Mouse (Mus musculus) right cerebral cortex, adult 18-20 months (tissue): ENCODE measurements around the gene Shd.
"Not testable (repeated sequence)": the region's sequence is repeated elsewhere in the genome, so short reads cannot be mapped to it uniquely, and the experiment has no call there.

Source experiments
- DNase-seq: peaks from one replicate; pipeline ENCODE4 v3.0.0; 2022; ENCODE audit warnings: mixed read lengths

Gene Shd

GRCm38 (mm10) chr17:55969966-55970891, at the start of gene Shd:
TSS of gene Shd (plus strand) at chr17:55970467.
- no peak for DNase-seq

DNA sequence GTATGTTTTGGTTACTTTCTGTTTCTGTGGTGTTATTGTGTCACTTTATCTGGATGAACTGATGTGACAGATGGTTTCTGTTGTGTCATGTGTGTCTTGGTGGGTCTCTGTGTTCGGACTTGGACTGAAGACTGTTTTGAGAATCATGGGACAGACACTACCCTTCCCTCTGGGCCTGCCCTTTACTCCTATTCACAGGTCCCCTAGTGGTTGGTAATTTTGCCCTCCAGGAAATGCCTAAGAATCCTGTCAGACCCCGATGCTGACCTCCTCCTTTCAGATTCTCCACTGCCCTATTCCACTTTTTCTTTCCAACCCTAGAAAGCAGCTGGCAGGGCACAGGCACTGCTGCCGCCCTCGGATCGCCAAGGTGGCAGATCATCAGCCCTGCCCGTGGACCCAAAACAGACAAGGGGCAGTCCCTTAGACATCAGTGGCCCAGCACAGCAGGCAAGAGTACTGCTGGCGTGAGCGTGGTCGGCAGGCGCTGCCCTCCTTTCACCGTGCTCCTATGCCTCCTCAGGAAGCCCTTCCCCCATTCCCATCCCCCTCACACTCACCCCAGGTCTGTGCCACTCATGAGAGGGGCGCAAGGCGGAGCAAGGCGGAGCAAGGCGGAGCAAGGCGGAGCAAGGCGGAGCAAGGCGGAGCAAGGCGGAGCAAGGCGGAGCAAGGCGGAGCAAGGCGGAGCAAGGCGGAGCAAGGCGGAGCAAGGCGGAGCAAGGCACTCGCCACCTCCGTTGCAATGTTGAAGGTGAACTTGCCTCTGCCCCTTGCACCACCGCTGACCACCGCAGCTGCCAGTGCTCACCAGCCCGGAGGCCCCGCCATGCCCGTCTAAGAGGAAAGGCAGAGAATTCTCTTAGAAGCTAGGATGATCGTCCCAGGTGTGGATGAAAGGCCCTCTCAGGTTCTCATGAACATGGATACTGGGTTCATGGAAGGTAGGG, 38.4 kb upstream of the Shd start:
- peak; percentile 62 for DNase-seq

GRCm38 (mm10) chr17:55932635-55933034, 37.6 kb upstream of the Shd start:
- no peak for DNase-seq

DNA sequence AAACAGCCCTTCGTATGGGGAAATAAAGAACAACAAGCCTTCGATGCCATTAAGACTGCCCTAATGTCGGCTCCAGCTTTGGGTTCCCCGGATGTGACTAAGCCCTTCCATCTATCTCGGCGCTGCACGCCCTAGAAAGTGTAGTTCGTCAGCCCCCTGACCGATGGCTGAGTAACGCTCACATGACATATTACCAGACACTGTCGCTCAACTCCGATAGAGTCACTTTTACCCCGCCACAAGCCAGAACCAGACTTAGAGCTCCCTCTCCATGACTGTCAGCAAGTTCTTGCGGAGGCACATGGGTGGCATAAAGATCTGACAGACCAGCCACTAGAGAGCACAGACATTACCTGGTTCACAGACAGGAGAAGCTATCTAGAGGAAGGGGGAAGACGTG, 37.1 kb upstream of the Shd start:
- no peak for DNase-seq

- DNase-seq, result not testable (repeated sequence)
Measured at GRCm38 (mm10) chr17:55944387-55944865, 25.8 kb upstream of the Shd start.

DNA sequence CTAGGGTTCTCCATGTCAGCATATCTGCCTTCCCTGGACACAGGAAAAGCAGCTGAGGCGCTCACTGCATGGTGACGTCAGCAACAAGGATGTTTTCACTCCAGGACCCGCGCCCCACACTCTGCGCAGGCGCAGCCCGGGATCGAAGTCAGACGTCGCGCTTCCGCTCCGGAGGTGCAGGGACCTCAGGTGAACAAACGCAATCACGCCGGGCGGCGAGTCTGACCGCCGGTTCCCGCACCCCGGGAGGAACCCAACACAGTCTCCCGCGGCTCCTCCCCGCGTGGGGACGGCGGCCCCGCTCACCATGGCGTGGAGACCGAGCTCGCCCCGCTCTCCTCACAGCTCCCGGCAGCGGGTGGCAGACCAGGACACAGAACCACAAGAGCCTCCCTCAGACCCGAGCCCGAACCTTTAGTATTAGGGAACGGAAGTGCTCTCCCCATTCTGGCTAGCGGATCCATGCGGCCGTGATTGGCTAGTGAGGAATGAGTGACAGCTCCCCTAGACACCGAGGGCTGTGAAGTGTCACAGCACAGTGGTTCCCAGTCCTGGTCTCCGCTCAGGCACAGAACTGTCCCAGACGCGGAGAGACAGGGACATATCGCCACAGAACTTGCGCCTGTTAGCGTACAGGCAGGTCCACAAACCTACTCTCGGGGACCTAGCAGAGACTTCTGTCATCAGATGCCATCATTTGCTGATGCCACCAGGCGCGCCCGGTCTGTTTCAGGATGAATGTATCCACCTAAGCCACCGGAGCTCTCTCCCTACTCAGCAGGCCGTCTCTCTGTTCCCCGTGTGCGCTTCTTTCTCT, 25.2 kb upstream of the Shd start:
- DNase-seq, result peak; percentile 98

DNA sequence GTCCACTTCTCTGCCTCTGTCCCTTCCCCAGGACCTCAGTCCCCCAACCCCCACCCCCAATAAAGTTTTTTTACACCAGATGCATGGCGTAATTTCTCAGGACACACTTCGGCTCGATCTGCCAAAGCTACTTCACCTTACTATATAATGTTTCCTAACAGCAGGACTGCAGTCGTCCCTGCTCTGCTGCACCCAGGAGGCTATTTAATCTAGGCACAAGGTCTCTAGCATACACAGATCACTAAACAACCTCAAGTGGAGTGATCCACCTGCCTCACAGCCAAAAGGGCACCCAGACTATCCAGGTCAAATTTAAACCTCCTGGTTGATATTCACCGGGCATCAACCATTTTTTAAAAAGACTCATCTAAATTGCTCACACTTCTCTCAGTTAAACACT, 24.6 kb upstream of the Shd start:
- no peak for DNase-seq

DNA sequence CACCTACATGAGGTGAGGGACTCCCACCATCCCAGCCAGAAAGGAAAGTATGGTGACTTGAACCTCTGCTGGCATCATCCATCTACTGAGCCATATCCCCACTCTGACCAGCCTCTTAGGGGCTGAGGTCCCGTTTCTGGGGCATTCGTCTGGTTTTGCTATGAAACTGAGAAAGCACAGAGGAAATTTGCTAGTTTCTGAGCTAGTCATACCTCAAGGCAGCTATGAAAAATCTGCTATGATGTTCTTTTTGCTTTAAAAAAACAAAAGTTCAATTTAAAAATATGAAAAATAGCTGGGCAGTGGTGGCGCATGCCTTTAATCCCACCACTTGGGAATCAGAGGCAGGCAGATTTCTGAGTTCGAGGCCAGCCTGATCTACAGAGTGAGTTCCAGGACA, 21.6 kb upstream of the Shd start:
- no peak for DNase-seq

GRCm38 (mm10) chr17:55949400-55949799, 20.9 kb upstream of the Shd start, which contains the start of gene Zfp119b:
TSS of gene Zfp119b (minus strand) at chr17:55949500.
- no peak for DNase-seq

GRCm38 (mm10) chr17:55950601-55951000, 19.7 kb upstream of the Shd start:
- DNase-seq, result no peak

DNA sequence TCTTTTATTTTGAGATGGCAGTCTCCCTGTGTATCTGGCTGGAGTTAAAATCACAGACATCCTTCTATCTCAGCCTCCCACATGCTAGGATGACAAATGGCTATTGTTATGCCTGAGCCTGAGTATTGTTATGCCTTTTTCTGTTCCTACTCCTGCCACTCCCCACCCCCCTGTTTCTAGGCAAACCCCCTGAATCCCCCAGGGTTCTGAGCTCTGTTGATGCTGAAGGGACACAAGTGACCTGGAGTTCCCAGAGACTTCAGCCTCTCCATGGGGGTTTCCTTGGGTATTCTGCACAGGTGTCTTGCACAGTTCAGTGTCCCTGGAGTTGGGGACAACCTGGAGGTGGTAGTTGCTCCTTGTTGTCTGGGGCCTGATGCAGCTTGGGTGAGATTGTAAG, 18.2 kb upstream of the Shd start:
- DNase-seq, result no peak

GRCm38 (mm10) chr17:55952447-55953027, 17.7 kb upstream of the Shd start, which contains the start of gene Ebi3:
TSS of gene Ebi3 (plus strand) at chr17:55952640.
- DNase-seq, result no peak

- DNase-seq, result no peak
Measured at GRCm38 (mm10) chr17:55953751-55954150, 16.5 kb upstream of the Shd start.

- no peak for DNase-seq
Measured at GRCm38 (mm10) chr17:55954229-55954628, 16.0 kb upstream of the Shd start.

GRCm38 (mm10) chr17:55956129-55956528, 14.1 kb upstream of the Shd start:
- DNase-seq, result peak; percentile 87

DNA sequence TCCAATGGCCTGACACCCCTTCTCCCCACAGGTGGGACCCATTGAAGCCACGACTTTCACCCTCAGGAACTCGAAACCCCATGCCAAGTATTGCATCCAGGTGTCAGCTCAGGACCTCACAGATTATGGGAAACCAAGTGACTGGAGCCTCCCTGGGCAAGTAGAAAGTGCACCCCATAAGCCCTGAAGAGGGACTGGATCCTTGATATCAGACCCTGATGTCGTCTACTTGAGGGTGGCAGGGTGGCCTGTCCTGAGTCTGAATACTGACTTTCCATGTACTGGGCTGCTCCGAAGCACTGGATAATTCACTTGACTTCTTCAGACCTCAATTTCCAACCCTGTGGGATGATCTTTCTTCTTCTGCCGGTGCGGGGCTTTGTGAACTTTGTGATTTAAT, 13.7 kb upstream of the Shd start:
- no peak for DNase-seq

- DNase-seq, result peak; percentile 63
Measured at GRCm38 (mm10) chr17:55957168-55957567, 13.1 kb upstream of the Shd start.

DNA sequence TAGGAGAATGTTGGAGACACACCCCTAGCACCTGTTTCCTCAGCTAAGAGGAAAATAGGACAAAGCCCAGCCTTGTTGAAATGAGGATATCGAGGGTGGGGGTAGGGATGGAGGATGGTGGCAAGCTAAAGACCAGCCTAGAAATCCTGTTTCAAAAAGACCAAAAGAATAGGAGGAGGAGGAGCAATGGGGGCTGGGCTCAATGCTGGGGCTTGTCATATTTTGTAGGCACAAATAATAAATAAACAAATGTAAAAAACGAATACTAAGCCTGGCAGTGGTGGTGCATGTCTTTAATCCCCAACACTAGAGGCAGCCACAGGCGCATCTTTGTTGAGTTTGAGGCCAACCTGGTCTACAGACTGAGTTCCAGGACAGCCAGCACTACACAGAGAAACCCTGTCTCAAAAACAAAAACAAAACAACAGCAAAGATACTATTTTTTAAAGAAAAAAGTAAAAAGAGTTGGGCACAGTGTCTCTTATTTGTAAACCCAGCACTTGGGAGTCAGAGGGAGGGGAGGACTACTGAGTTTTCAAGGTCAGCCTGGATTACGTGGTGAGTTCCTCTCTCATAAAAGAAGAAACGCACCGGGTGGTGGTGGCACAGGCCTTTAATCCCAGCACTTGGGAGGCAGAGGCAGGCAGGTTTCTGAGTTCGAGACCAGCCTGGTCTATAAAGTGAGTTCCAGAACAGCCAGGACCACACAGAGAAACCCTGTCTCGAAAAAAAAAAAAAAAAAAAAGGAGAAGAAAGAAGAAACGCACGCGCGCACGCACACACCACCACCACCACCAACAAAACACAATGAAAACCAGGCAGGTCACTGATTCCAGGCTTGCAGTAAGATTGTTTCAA, 12.3 kb upstream of the Shd start:
- no peak for DNase-seq

- DNase-seq, result no peak
Measured at GRCm38 (mm10) chr17:55958584-55958886, 11.7 kb upstream of the Shd start.

DNA sequence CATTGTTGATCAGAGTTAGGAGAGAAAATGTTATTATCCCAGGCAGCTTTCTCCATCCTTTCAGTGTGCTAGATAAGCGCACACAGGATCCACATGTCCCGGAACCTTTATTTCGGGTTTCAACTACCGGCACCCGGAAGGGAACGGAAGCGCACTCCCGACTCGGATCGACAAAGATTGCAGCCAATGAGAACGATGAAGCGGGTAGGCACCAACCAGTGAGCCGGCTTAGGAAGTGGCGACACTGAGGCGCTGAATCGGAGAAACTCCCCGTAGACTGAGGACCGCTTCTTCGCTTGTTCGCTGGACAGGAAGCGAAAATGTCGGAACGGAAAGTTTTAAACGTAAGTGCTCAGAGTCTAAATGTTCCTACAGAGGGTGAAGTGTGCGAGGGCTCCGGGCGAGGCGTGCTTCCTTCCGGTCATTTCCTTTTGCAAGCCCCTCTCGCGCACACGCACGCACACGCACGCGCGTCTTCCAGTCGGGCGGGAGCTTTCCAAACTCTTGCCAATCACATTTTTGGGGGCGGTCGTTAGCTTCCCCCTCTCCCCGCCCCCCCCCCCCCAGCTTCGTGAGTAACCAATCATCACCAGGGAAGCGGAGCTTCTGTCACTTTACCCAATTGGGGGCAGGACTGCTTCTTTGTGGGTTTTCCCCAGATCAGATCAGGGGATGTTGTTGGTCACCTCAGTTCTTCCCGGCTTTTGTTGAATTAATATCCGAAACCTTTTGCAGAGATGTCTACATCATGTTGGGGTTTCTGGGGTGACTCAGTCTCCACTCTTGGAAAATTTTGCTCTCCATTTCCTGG, 11.1 kb upstream of the Shd start, which contains the start of gene Yju2:
Gene Yju2 (plus strand): TSS at position 182 of the 811 bp plus-strand sequence.
- DNase-seq, result peak; percentile 95
